ENCODE assay signal across 11 mouse cellular contexts in the genomic region with DNA sequence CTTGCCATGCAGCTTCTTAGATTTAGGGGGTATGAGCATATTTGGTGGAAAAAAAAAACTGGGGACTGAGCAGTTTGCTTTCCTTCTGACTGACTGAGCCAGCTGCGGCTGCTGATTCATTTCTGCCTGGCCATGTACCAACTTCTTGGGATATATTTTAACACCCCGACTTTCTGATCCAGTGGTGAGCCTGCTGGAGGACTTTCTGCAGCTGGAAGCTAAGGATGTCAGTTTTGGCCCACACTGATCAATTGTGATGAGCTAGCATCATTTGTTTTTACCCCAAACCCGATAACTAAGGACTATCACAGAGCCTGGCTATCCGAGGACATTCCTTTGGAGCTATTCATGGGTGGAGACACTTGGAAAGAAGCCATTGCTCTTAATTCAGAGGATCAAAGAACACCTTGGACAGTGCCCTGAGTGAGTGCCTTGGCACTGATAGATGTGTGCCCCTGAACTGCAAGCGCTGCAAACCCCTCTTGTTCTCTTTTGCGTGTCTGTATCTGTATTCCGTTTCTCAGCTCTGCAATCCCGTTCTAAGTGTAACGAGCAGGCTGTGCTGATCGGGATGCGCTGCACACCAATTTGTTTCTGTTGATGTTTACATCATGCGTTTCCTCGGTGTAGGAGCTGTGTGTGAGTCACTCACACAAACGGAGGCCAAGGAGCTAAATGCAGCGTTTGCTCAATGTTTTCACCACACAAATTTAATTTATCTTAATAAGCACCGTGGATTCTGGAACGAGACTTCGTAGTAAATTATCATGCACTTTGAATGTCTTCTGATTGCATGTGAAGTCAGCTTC. TPM values are rescaled to one million over a fixed set of nuclear protein-coding genes. Genes with fewer than 3 reads are reported as not detected.
DNase-seq lines count a peak whose midpoint lies in the region; ATAC-seq and TF ChIP-seq lines count a peak whose summit lies in the region.
"Had no signal": no experiment of that assay in that cellular context is flagged by ENCODE, and none has a peak within 500 bp of the region (broad histone marks: within the 10 kb centered on the region; RNA-seq: fewer than 3 reads in every experiment).

No protein-coding gene starts in this region.

- WGBS in kidney, embryonic 15.5 days: 79% methylated on average over 18 of the region's 18 CpGs

- no peak overlapping the region for H3K27ac ChIP-seq in kidney, embryonic 15.5 days
- H3K27ac ChIP-seq: heart, embryonic 15.5 days; liver, embryonic 13.5 days had no signal

- DNase-seq in kidney, adult 11 months: peak; percentile 38
- DNase-seq in adrenal gland, postnatal 36 days: peak; percentile 73 to 81
- peak; percentile 43 for DNase-seq in heart, postnatal 4 days
- no peak for DNase-seq in embryo, embryonic 10.5 days (ENCODE audit: low spot score)
- DNase-seq: cerebellum, postnatal 25 days; liver, embryonic 13.5 days had no signal

- no peaks in the 10 kb centered on the region for H3K27me3 ChIP-seq in kidney, embryonic 15.5 days
- no peaks in the 10 kb centered on the region for H3K27me3 ChIP-seq in C2C12 (ENCODE audit: control insufficient read depth, insufficient read depth, insufficient read length)
- H3K27me3 ChIP-seq: heart, embryonic 15.5 days; liver, embryonic 13.5 days had no signal

- no peaks in the 10 kb centered on the region for H3K9me3 ChIP-seq in kidney, embryonic 15.5 days (replicated peaks)
- H3K9me3 ChIP-seq: heart, embryonic 15.5 days; liver, embryonic 13.5 days had no signal

- H3K79me2 ChIP-seq in C2C12 (ENCODE audit: control insufficient read depth, insufficient read depth): no peaks in the 10 kb centered on the region

- no peak overlapping the region for H3ac ChIP-seq in C2C12 (ENCODE audit: control insufficient read depth, insufficient read length, low read depth)

- no peak overlapping the region for H3K4me3 ChIP-seq in kidney, embryonic 15.5 days (replicated peaks)
- no peak overlapping the region for H3K4me3 ChIP-seq in C2C12 (ENCODE audit: insufficient read depth, poor library complexity, severe bottlenecking)
- H3K4me3 ChIP-seq: heart, embryonic 15.5 days; liver, embryonic 13.5 days had no signal

- no peak overlapping the region for H3K4me2 ChIP-seq in kidney, embryonic 15.5 days
- H3K4me2 ChIP-seq: heart, embryonic 15.5 days; liver, embryonic 13.5 days had no signal

- H3K9ac ChIP-seq in kidney, embryonic 15.5 days: no peak overlapping the region
- H3K9ac ChIP-seq: heart, embryonic 15.5 days; liver, embryonic 13.5 days had no signal

- no peak for ATAC-seq in kidney, embryonic 15.5 days (replicated peaks; ENCODE audit: low FRiP score)
- ATAC-seq in megakaryocyte progenitor cell, adult 5-6 weeks (replicated peaks; ENCODE audit: poor library complexity): no peak
- no peak for ATAC-seq in megakaryocyte, adult 5-6 weeks (ENCODE audit: poor library complexity, severe bottlenecking)

- no peaks in the 10 kb centered on the region for H3K4me1 ChIP-seq in kidney, embryonic 15.5 days

- 0 out of 2 replicates have a peak, but pooled peaks cover 5% of the 10 kb centered on the region for H3K36me3 ChIP-seq in kidney, embryonic 15.5 days
- H3K36me3 ChIP-seq in C2C12 (ENCODE audit: control insufficient read depth, insufficient read depth): no peaks in the 10 kb centered on the region
- H3K36me3 ChIP-seq: heart, embryonic 15.5 days had no signal

- TF ChIP-seq CTCF in C2C12 (IDR thresholded peaks at IDR 0.05; ENCODE audit: control insufficient read depth, insufficient read depth, insufficient read length): no peak

- H3K79me3 ChIP-seq in C2C12 (ENCODE audit: low read depth): no peaks in the 10 kb centered on the region

TF ChIP-seq in C2C12, 6 proteins besides CTCF, POLR2A, EP300 and RAD21:
- TF ChIP-seq USF1 (IDR thresholded peaks at IDR 0.05; ENCODE audit: low read depth) (no peak), MYOD1 (IDR thresholded peaks at IDR 0.05; ENCODE audit: control insufficient read depth, insufficient read length, low read depth) (peak; percentile 55), CEBPB (IDR thresholded peaks at IDR 0.05; ENCODE audit: low read depth) (no peak), FOSL1 (IDR thresholded peaks at IDR 0.05; ENCODE audit: insufficient read depth, low read length, poor library complexity, severe bottlenecking) (no peak)
TF ChIP-seq in C2C12: peak in this region for 1.

RNA-seq across cellular contexts. Expression of gene Cmpk2, which starts 9.4 kb away (rescaled TPM):
- polyA plus RNA-seq in kidney, embryonic 15.5 days (2015; fragmentation: Nextera tagmentation; extraction: Ambion mirVana): 8.0 and 8.4 TPM in 2 replicates
- 0.02 TPM for polyA plus RNA-seq in C2C12 (2012; fragmentation: generic; extraction: Trizol)
- total RNA-seq in adrenal gland, postnatal 36 days (2021): 10 to 100 TPM; 12.4 to 24.0 TPM
- total RNA-seq in heart, postnatal 4 days (2021): 1 to 10 TPM; 4.0 to 4.2 TPM
- 23.2 and 25.2 TPM in 2 replicates for total RNA-seq in megakaryocyte progenitor cell, adult 5-6 weeks (2015)
- 11.7 and 16.1 TPM in 2 replicates for total RNA-seq in megakaryocyte progenitor cell, adult 5-6 weeks (2017)
- 88.4 and 109 TPM in 2 replicates for total RNA-seq in megakaryocyte, adult 5-6 weeks (2015)
- 52.7 and 57.5 TPM in 2 replicates for total RNA-seq in megakaryocyte, adult 5-6 weeks (2017)

RNA-seq across cellular contexts. Expression of gene Rsad2, which starts 22.1 kb away (rescaled TPM):
- polyA plus RNA-seq in kidney, embryonic 15.5 days (2015; fragmentation: Nextera tagmentation; extraction: Ambion mirVana): 18.9 and 22.2 TPM in 2 replicates
- not detected for polyA plus RNA-seq in C2C12 (2012; fragmentation: generic; extraction: Trizol)
- 10 to 100 TPM; 17.5 to 31.9 TPM for total RNA-seq in adrenal gland, postnatal 36 days (2021)
- 1 to 10 TPM; 4.3 to 8.2 TPM for total RNA-seq in heart, postnatal 4 days (2021)
- 0.96 and 1.3 TPM in 2 replicates for total RNA-seq in megakaryocyte progenitor cell, adult 5-6 weeks (2015)
- 0.87 and 1.0 TPM in 2 replicates for total RNA-seq in megakaryocyte progenitor cell, adult 5-6 weeks (2017)
- 7.7 and 9.2 TPM in 2 replicates for total RNA-seq in megakaryocyte, adult 5-6 weeks (2015)
- total RNA-seq in megakaryocyte, adult 5-6 weeks (2017): 9.3 and 10.2 TPM in 2 replicates
